10 mouse cellular contexts compared by ENCODE assay signal in genomic region chr9:41191651-41192210, GRCm38 (mm10). TPM values are rescaled to one million over a fixed set of nuclear protein-coding genes. Genes with fewer than 3 reads are reported as not detected.
A peak's percentile ranks its signal among the peaks of the same experiment; 100 is the strongest.
DNase-seq lines count a peak whose midpoint lies in the region; ATAC-seq and TF ChIP-seq lines count a peak whose summit lies in the region.
"Had no signal": no experiment of that assay in that cellular context is flagged by ENCODE, and none has a peak within 500 bp of the region (broad histone marks: within the 10 kb centered on the region; RNA-seq: fewer than 3 reads in every experiment).

No protein-coding gene starts in this region.

- H3K9me3 ChIP-seq in limb, embryonic 10.5 days (replicated peaks), result no peaks in the 10 kb centered on the region
- H3K9me3 ChIP-seq: kidney, embryonic 15.5 days had no signal

- H3K27me3 ChIP-seq in cerebellum, adult 2 months (ENCODE audit: control insufficient read depth, insufficient read depth, low read length), result no peaks in the 10 kb centered on the region
- no peaks in the 10 kb centered on the region for H3K27me3 ChIP-seq in limb, embryonic 10.5 days (ENCODE audit: low read depth, poor library complexity, severe bottlenecking)
- H3K27me3 ChIP-seq: kidney, embryonic 15.5 days had no signal

- peaks cover 26% of the 10 kb centered on the region for H3K4me1 ChIP-seq in cerebellum, adult 2 months (ENCODE audit: control insufficient read depth, insufficient read depth, low read length)
- H3K4me1 ChIP-seq in limb, embryonic 10.5 days, result peaks cover 11% of the 10 kb centered on the region; the same call in 1 of the 2 replicates

- WGBS in cerebellum, adult 2 months, result 51% methylated on average over 9 of the region's 9 CpGs
- 73% methylated on average over 9 of the region's 9 CpGs for WGBS in limb, embryonic 10.5 days

- H3K27ac ChIP-seq in cerebellum, adult 2 months (ENCODE audit: insufficient read depth, low read length), result peak overlapping the region; percentile 62
- peak overlapping the region; percentile 59; the same call in 1 of the 2 replicates for H3K27ac ChIP-seq in limb, embryonic 10.5 days
- H3K27ac ChIP-seq: heart, adult 2 months; kidney, embryonic 15.5 days had no signal

- no peak for TF ChIP-seq POLR2A in cerebellum, adult 2 months (IDR thresholded peaks at IDR 0.05; ENCODE audit: borderline replicate concordance, insufficient read depth, low read length)
- no peak for TF ChIP-seq POLR2A in brain, embryonic 14.5 days (IDR thresholded peaks at IDR 0.05; ENCODE audit: borderline replicate concordance, extremely low read depth, insufficient read depth, insufficient read length, poor library complexity, severe bottlenecking)

- H3K36me3 ChIP-seq in limb, embryonic 10.5 days, result no peaks in the 10 kb centered on the region
- H3K36me3 ChIP-seq: kidney, embryonic 15.5 days had no signal

- no peak overlapping the region for H3K4me3 ChIP-seq in cerebellum, adult 2 months (replicated peaks; ENCODE audit: insufficient read depth, low read depth, low read length)
- no peak overlapping the region for H3K4me3 ChIP-seq in limb, embryonic 10.5 days
- H3K4me3 ChIP-seq: heart, adult 2 months; kidney, embryonic 15.5 days had no signal

- TF ChIP-seq CTCF in cerebellum, adult 2 months (IDR thresholded peaks at IDR 0.05; ENCODE audit: borderline replicate concordance, insufficient read depth, low read depth, low read length), result no peak
- TF ChIP-seq CTCF in brain, embryonic 14.5 days (IDR thresholded peaks at IDR 0.05; ENCODE audit: borderline replicate concordance, extremely low read depth, insufficient read depth, insufficient read length), result no peak

- DNase-seq in cerebellum, adult 2 months, result peak; percentile 33 to 51
- DNase-seq in cerebellum, adult 9-11 months, result no peak
- DNase-seq in layer of hippocampus, adult 8-10 months (ENCODE audit: low spot score in 2 of 2), result peak; percentile 60 to 66
- DNase-seq in layer of hippocampus, postnatal 25 days (ENCODE audit: extremely low spot score in 1 of 2, low spot score in 1 of 2), result no peak
- DNase-seq in brain, embryonic 14.5 days (ENCODE audit: low read depth), result peak; percentile 32
- DNase-seq in limb, embryonic 10.5 days (ENCODE audit: low spot score), result no peak
- no peak for DNase-seq in lung, postnatal 14 days

- ATAC-seq in megakaryocyte, adult 5-6 weeks (ENCODE audit: poor library complexity, severe bottlenecking), result no peak

RNA-seq across cellular contexts. Expression of gene Ubash3b, which starts 30.2 kb away (rescaled TPM):
- 39.3 and 48.8 TPM in 2 replicates for polyA plus RNA-seq in cerebellum, adult 2 months (2012; rRNA removed)
- total RNA-seq in layer of hippocampus, adult 8-10 months (2022), result 10 to 100 TPM; 26.1 to 30.8 (median 29.7) TPM
- 10 to 100 TPM; 25.3 to 27.6 TPM for total RNA-seq in layer of hippocampus, postnatal 25 days (2021)
- polyA plus RNA-seq in brain, embryonic 14.5 days (2012; rRNA removed), result 13.1 and 16.3 TPM in 2 replicates
- 6.9 and 7.8 TPM in 2 replicates for polyA plus RNA-seq in limb, embryonic 10.5 days (2016; fragmentation: Nextera tagmentation; extraction: Ambion mirVana)
- total RNA-seq in megakaryocyte, adult 5-6 weeks (2015), result 21.6 and 26.5 TPM in 2 replicates
- 14.8 and 15.1 TPM in 2 replicates for total RNA-seq in megakaryocyte, adult 5-6 weeks (2017)

Comparison
In these comparisons a context has a peak if more than half of its experiments do, and no peak if none do; other contexts are left out.
1. DNase-seq: peak in cerebellum, adult 2 months (2 of 2), layer of hippocampus, adult 8-10 months (2 of 2) and brain, embryonic 14.5 days (single experiment); none in cerebellum, adult 9-11 months (single experiment), layer of hippocampus, postnatal 25 days (0 of 2), limb, embryonic 10.5 days (single experiment) and lung, postnatal 14 days (single experiment).